Mouse (Mus musculus) mouse embryonic stem cell (cell line): ENCODE data around the gene AC124108.1.

Experiments used
- in situ Hi-C, 2 experiments: fragments of 300-500 bp; cut with MboI; formaldehyde crosslinking; loops; 1 replicate in 1 of 2; 3 replicates in 1 of 2; pipeline ENCODE4 v1.14.3; 2019 to 2020; ENCODE audit warnings: low sequenced_read_pairs in 2 of 2, low pct_unique_long_range_greater_than_20kb in 1 of 2, mixed read lengths in 1 of 2; ENCODE audit not compliant: unreplicated experiment in 1 of 2

The AC124108.1 gene

GRCm38 (mm10) chr1:132191093-132191785, at the start of gene AC124108.1, which contains the start of gene Lemd1:
AC124108.1 (plus strand) TSS chr1:132191457.
Lemd1 (plus strand) TSS chr1:132191431.
- in situ Hi-C loops, result no loop called here

GRCm38 (mm10) chr1:132141753-132142152, 49.5 kb upstream of the AC124108.1 start:
- in situ Hi-C loops, result no loop called here

- in situ Hi-C loops, result no loop called here
Measured at GRCm38 (mm10) chr1:132143079-132143478, 48.2 kb upstream of the AC124108.1 start.

- in situ Hi-C loops, result no loop called here
Measured at GRCm38 (mm10) chr1:132143730-132144129, 47.5 kb upstream of the AC124108.1 start.

GRCm38 (mm10) chr1:132144223-132144622, 47.0 kb upstream of the AC124108.1 start:
- in situ Hi-C loops, result no loop called here

- in situ Hi-C loops, result no loop called here
Measured at GRCm38 (mm10) chr1:132144837-132145236, 46.4 kb upstream of the AC124108.1 start.

- in situ Hi-C loops, result no loop called here
Measured at GRCm38 (mm10) chr1:132145973-132146685, 45.1 kb upstream of the AC124108.1 start.

- in situ Hi-C loops, result no loop called here
Measured at GRCm38 (mm10) chr1:132149410-132149809, 41.8 kb upstream of the AC124108.1 start.

GRCm38 (mm10) chr1:132150171-132150570, 41.1 kb upstream of the AC124108.1 start:
- in situ Hi-C loops, result no loop called here

GRCm38 (mm10) chr1:132150817-132151601, 40.2 kb upstream of the AC124108.1 start:
- in situ Hi-C loops, result no loop called here

GRCm38 (mm10) chr1:132151908-132152307, 39.3 kb upstream of the AC124108.1 start:
- in situ Hi-C loops, result no loop called here

GRCm38 (mm10) chr1:132153086-132153690, 38.1 kb upstream of the AC124108.1 start:
- in situ Hi-C loops, result no loop called here

- in situ Hi-C loops, result no loop called here
Measured at GRCm38 (mm10) chr1:132153691-132154090, 37.6 kb upstream of the AC124108.1 start.

- in situ Hi-C loops, result loop anchor here (5.0 kb wide), 1 partner anchor 33 kb away; no protein-coding TSS in a partner anchor
Measured at GRCm38 (mm10) chr1:132155737-132156136, 35.5 kb upstream of the AC124108.1 start.

- in situ Hi-C loops, result loop anchor here (5.0 kb wide), 1 partner anchor 35 kb away; no protein-coding TSS in a partner anchor
Measured at GRCm38 (mm10) chr1:132157016-132157781, 34.1 kb upstream of the AC124108.1 start.

GRCm38 (mm10) chr1:132157808-132158207, 33.4 kb upstream of the AC124108.1 start:
- in situ Hi-C loops, result loop anchor here (5.0 kb wide), 1 partner anchor 36 kb away; no protein-coding TSS in a partner anchor

GRCm38 (mm10) chr1:132158741-132159140, 32.5 kb upstream of the AC124108.1 start:
- in situ Hi-C loops, result loop anchor here (5.0 kb wide), 1 partner anchor 36 kb away; no protein-coding TSS in a partner anchor

GRCm38 (mm10) chr1:132159681-132160080, 31.6 kb upstream of the AC124108.1 start:
- in situ Hi-C loops, result loop anchor here (5.0 kb wide), 3 partner anchors 37 to 148 kb away; no protein-coding TSS in a partner anchor
